Mouse (Mus musculus): ENCODE results near the gene Gjc1. TPM values are rescaled to one million over a fixed set of nuclear protein-coding genes. Genes with fewer than 3 reads are reported as not detected.

Gene Gjc1
- polyA plus RNA-seq, 1 experiment from 2014 or later, result 1.4 TPM

- WGBS (ENCODE audit: insufficient replicate concordance), result 39% methylated on average over 5 of the region's 5 CpGs
- Histone ChIP-seq H3K9ac (ENCODE audit: low read depth, low read length) (no peak overlapping the region), H3K4me2 (ENCODE audit: low read depth, low read length) (no peak overlapping the region), H3K36me3 (ENCODE audit: control insufficient read depth, insufficient read depth) (no peaks in the 10 kb centered on the region), H3K4me1 (ENCODE audit: control insufficient read depth, low read depth, low read length) (peaks cover 6% of the 10 kb centered on the region), H3K9me3 (replicated peaks; ENCODE audit: control insufficient read depth, low read length) (no peaks in the 10 kb centered on the region), H3K4me3 (ENCODE audit: low read depth, low read length) (no peak overlapping the region), H3K27me3 (ENCODE audit: control insufficient read depth, insufficient read depth, low read depth, low read length) (peaks cover 20% of the 10 kb centered on the region), H3K27ac (ENCODE audit: low read length) (no peak overlapping the region)
- ATAC-seq (ENCODE audit: low read depth), result no peak
These were observed 40.9 kb downstream of the Gjc1 start for GRCm38 (mm10) chr11:102778597-102778996.

- H3K9ac ChIP-seq (ENCODE audit: low read depth, low read length), result no peak overlapping the region
- peaks cover 6% of the 10 kb centered on the region for H3K4me1 ChIP-seq (ENCODE audit: control insufficient read depth, low read depth, low read length)
- no peaks in the 10 kb centered on the region for H3K36me3 ChIP-seq (ENCODE audit: control insufficient read depth, insufficient read depth)
- H3K27me3 ChIP-seq (ENCODE audit: control insufficient read depth, insufficient read depth, low read depth, low read length), result peaks cover 20% of the 10 kb centered on the region
- no peak overlapping the region for H3K4me2 ChIP-seq (ENCODE audit: low read depth, low read length)
- 62% methylated on average over 14 of the region's 14 CpGs for WGBS (ENCODE audit: insufficient replicate concordance)
- no peak for ATAC-seq (ENCODE audit: low read depth)
- no peaks in the 10 kb centered on the region for H3K9me3 ChIP-seq (replicated peaks; ENCODE audit: control insufficient read depth, low read length)
- no peak overlapping the region for H3K4me3 ChIP-seq (ENCODE audit: low read depth, low read length)
- no peak overlapping the region for H3K27ac ChIP-seq (ENCODE audit: low read length)
These were observed 41.3 kb downstream of the Gjc1 start for GRCm38 (mm10) chr11:102778165-102778564.

GRCm38 (mm10) chr11:102777598-102777997 is 41.9 kb downstream of the Gjc1 start:
- Histone ChIP-seq H3K9me3 (replicated peaks; ENCODE audit: control insufficient read depth, low read length) (no peaks in the 10 kb centered on the region), H3K4me1 (ENCODE audit: control insufficient read depth, low read depth, low read length) (peaks cover 6% of the 10 kb centered on the region), H3K4me2 (ENCODE audit: low read depth, low read length) (no peak overlapping the region), H3K36me3 (ENCODE audit: control insufficient read depth, insufficient read depth) (no peaks in the 10 kb centered on the region), H3K4me3 (ENCODE audit: low read depth, low read length) (no peak overlapping the region), H3K27ac (ENCODE audit: low read length) (no peak overlapping the region), H3K9ac (ENCODE audit: low read depth, low read length) (no peak overlapping the region), H3K27me3 (ENCODE audit: control insufficient read depth, insufficient read depth, low read depth, low read length) (peaks cover 20% of the 10 kb centered on the region)
- no peak for ATAC-seq (ENCODE audit: low read depth)
- 40% methylated on average over 21 of the region's 21 CpGs for WGBS (ENCODE audit: insufficient replicate concordance)

GRCm38 (mm10) chr11:102774621-102775141 is 44.8 kb downstream of the Gjc1 start:
- Histone ChIP-seq H3K4me2 (ENCODE audit: low read depth, low read length) (peak overlapping the region; percentile 70), H3K36me3 (ENCODE audit: control insufficient read depth, insufficient read depth) (no peaks in the 10 kb centered on the region), H3K27ac (ENCODE audit: low read length) (no peak overlapping the region), H3K9ac (ENCODE audit: low read depth, low read length) (no peak overlapping the region), H3K9me3 (replicated peaks; ENCODE audit: control insufficient read depth, low read length) (no peaks in the 10 kb centered on the region), H3K27me3 (ENCODE audit: control insufficient read depth, insufficient read depth, low read depth, low read length) (peaks cover 20% of the 10 kb centered on the region), H3K4me3 (ENCODE audit: low read depth, low read length) (peak overlapping the region; percentile 49), H3K4me1 (ENCODE audit: control insufficient read depth, low read depth, low read length) (peaks cover 6% of the 10 kb centered on the region)
- ATAC-seq (ENCODE audit: low read depth), result peak; percentile 63
- 4% methylated on average over 25 of the region's 25 CpGs for WGBS (ENCODE audit: insufficient replicate concordance)

GRCm38 (mm10) chr11:102773713-102774611 is 45.5 kb downstream of the Gjc1 start:
- no peak overlapping the region for H3K9ac ChIP-seq (ENCODE audit: low read depth, low read length)
- peak; percentile 27; the same call in 1 of the 2 replicates for ATAC-seq (ENCODE audit: low read depth)
- no peak overlapping the region for H3K27ac ChIP-seq (ENCODE audit: low read length)

GRCm38 (mm10) chr11:102772771-102773700 is 46.5 kb downstream of the Gjc1 start:
- no peak overlapping the region for H3K27ac ChIP-seq (ENCODE audit: low read length)
- H3K9ac ChIP-seq (ENCODE audit: low read depth, low read length), result no peak overlapping the region
- 63% methylated on average over 18 of the region's 18 CpGs for WGBS (ENCODE audit: insufficient replicate concordance)
- H3K4me2 ChIP-seq (ENCODE audit: low read depth, low read length), result no peak overlapping the region
- peaks cover 19% of the 10 kb centered on the region for H3K27me3 ChIP-seq (ENCODE audit: control insufficient read depth, insufficient read depth, low read depth, low read length)
- H3K36me3 ChIP-seq (ENCODE audit: control insufficient read depth, insufficient read depth), result no peaks in the 10 kb centered on the region
- H3K4me1 ChIP-seq (ENCODE audit: control insufficient read depth, low read depth, low read length), result peaks cover 6% of the 10 kb centered on the region
- no peak overlapping the region for H3K4me3 ChIP-seq (ENCODE audit: low read depth, low read length)
- ATAC-seq (ENCODE audit: low read depth), result no peak
- H3K9me3 ChIP-seq (replicated peaks; ENCODE audit: control insufficient read depth, low read length), result no peaks in the 10 kb centered on the region

More at GRCm38 (mm10) chr11:102773713-102774611, 45.5 kb downstream of the Gjc1 start:
- peak overlapping the region; percentile 70 for H3K4me2 ChIP-seq (ENCODE audit: low read depth, low read length)
- under 1% methylated on average over 46 of the region's 46 CpGs for WGBS (ENCODE audit: insufficient replicate concordance)
- H3K9me3 ChIP-seq (replicated peaks; ENCODE audit: control insufficient read depth, low read length), result no peaks in the 10 kb centered on the region
- H3K4me1 ChIP-seq (ENCODE audit: control insufficient read depth, low read depth, low read length), result peaks cover 6% of the 10 kb centered on the region
- no peaks in the 10 kb centered on the region for H3K36me3 ChIP-seq (ENCODE audit: control insufficient read depth, insufficient read depth)
- H3K4me3 ChIP-seq (ENCODE audit: low read depth, low read length), result peak overlapping the region; percentile 49
- H3K27me3 ChIP-seq (ENCODE audit: control insufficient read depth, insufficient read depth, low read depth, low read length), result peaks cover 20% of the 10 kb centered on the region

GRCm38 (mm10) chr11:102771916-102772714 is 47.4 kb downstream of the Gjc1 start:
- no peak for ATAC-seq (ENCODE audit: low read depth)
- peaks cover 17% of the 10 kb centered on the region for H3K27me3 ChIP-seq (ENCODE audit: control insufficient read depth, insufficient read depth, low read depth, low read length)

More at GRCm38 (mm10) chr11:102771916-102772714, 47.4 kb downstream of the Gjc1 start:
- peaks cover 6% of the 10 kb centered on the region for H3K4me1 ChIP-seq (ENCODE audit: control insufficient read depth, low read depth, low read length)
- WGBS (ENCODE audit: insufficient replicate concordance), result 30% methylated on average over 16 of the region's 16 CpGs
- H3K27ac ChIP-seq (ENCODE audit: low read length), result no peak overlapping the region
- no peaks in the 10 kb centered on the region for H3K9me3 ChIP-seq (replicated peaks; ENCODE audit: control insufficient read depth, low read length)
- no peaks in the 10 kb centered on the region for H3K36me3 ChIP-seq (ENCODE audit: control insufficient read depth, insufficient read depth)
- H3K4me2 ChIP-seq (ENCODE audit: low read depth, low read length), result no peak overlapping the region
- no peak overlapping the region for H3K9ac ChIP-seq (ENCODE audit: low read depth, low read length)
- H3K4me3 ChIP-seq (ENCODE audit: low read depth, low read length), result no peak overlapping the region

All from liver, embryonic 16.5 days (tissue).